Mouse (Mus musculus) kidney, embryonic 16.5 days (tissue): ENCODE measurements around the gene Atp8a1. TPM values are rescaled to one million over a fixed set of nuclear protein-coding genes. Genes with fewer than 3 reads are reported as not detected.

Experiments used
- ATAC-seq: fragments of 200-750 bp; cut with Nextera tagmentation; 2 replicates; pipeline ENCODE4 v1.8.0; 2017; ENCODE audit warnings: moderate TSS enrichment; ENCODE audit not compliant: low FRiP score, low TSS enrichment
- H3K27ac ChIP-seq: fragments of 300-500 bp; sonication (generic); 2 replicates; pipeline ENCODE4 v1.5.1; 2014; ENCODE audit warnings: low read length
- H3K27me3 ChIP-seq: fragments of 300-500 bp; sonication (generic); 2 replicates; pipeline ENCODE4 v1.6.1; 2014; ENCODE audit warnings: low read length, control low read depth, mixed read lengths; ENCODE audit not compliant: insufficient read depth
- H3K36me3 ChIP-seq: fragments of 300-500 bp; sonication (generic); 2 replicates; pipeline ENCODE4 v1.6.1; 2014; ENCODE audit warnings: low read length, control low read depth, mixed read lengths; ENCODE audit not compliant: insufficient read depth
- H3K4me1 ChIP-seq: fragments of 300-500 bp; sonication (generic); 2 replicates; pipeline ENCODE4 v1.6.1; 2014; ENCODE audit warnings: low read length, control low read depth, mixed read lengths; ENCODE audit not compliant: insufficient read depth
- H3K4me2 ChIP-seq: fragments of 300-500 bp; sonication (generic); replicated peaks from 2 replicates; pipeline ENCODE4 v1.6.1; 2014; ENCODE audit warnings: low read depth, low read length
- H3K4me3 ChIP-seq: fragments of 300-500 bp; sonication (generic); 2 replicates; pipeline ENCODE4 v1.5.1; 2014; ENCODE audit warnings: mild to moderate bottlenecking, low read length
- H3K9ac ChIP-seq: fragments of 300-500 bp; sonication (generic); replicated peaks from 2 replicates; pipeline ENCODE4 v1.6.1; 2014; ENCODE audit warnings: low read length
- H3K9me3 ChIP-seq: fragments of 300-500 bp; sonication (generic); 2 replicates; pipeline ENCODE4 v1.6.1; 2016; ENCODE audit warnings: low read length, control low read depth
- WGBS: fragments of 180-500 bp; shearing (Covaris S2); extraction: QIAGEN DNeasy Blood & Tissue Kit; methylation state at CpG from one replicate; pipeline ENCODE4 v1.1.7; 2014; 5-methylcytosine and 5-hydroxymethylcytosine counted together
- polyA plus RNA-seq: library from polyadenylated mRNA; unstranded; fragments of >200 nt; fragmentation: Nextera tagmentation; extraction: Ambion mirVana; gene quantifications from 2 replicates; pipeline ENCODE4 v1.2.1, GENCODE M21; 2015

The Atp8a1 gene
- polyA plus RNA-seq, 1 experiment from 2014 or later: 10.7 TPM

GRCm38 (mm10) chr5:67662715-67663114 lies 184.5 kb downstream of the Atp8a1 start:
- Histone ChIP-seq H3K4me1 (no peaks in the 10 kb centered on the region), H3K27me3 (no peaks in the 10 kb centered on the region), H3K9ac (no peak overlapping the region), H3K4me3 (no peak overlapping the region), H3K9me3 (no peaks in the 10 kb centered on the region), H3K27ac (no peak overlapping the region), H3K4me2 (no peak overlapping the region), H3K36me3 (peaks cover 7% of the 10 kb centered on the region; the same call in 1 of the 2 replicates)
- 0 out of 2 replicates have a peak, but pooled peaks have one; percentile 4 for ATAC-seq
- WGBS: 46% methylated on average over 6 of the region's 6 CpGs

- no peak for ATAC-seq
- Histone ChIP-seq H3K4me3 (no peak overlapping the region), H3K36me3 (peaks cover 3% of the 10 kb centered on the region; the same call in 1 of the 2 replicates), H3K9me3 (no peaks in the 10 kb centered on the region), H3K9ac (no peak overlapping the region), H3K27me3 (no peaks in the 10 kb centered on the region), H3K4me2 (no peak overlapping the region), H3K4me1 (no peaks in the 10 kb centered on the region; the same call in 1 of the 2 replicates), H3K27ac (no peak overlapping the region)
- WGBS: 92% methylated on average over 9 of the region's 9 CpGs
Measured at GRCm38 (mm10) chr5:67659864-67660263, 187.4 kb downstream of the Atp8a1 start.

GRCm38 (mm10) chr5:67656821-67657259 lies 190.4 kb downstream of the Atp8a1 start:
- H3K9me3 ChIP-seq: no peaks in the 10 kb centered on the region
- H3K4me2 ChIP-seq: no peak overlapping the region
- H3K4me1 ChIP-seq: no peaks in the 10 kb centered on the region; the same call in 1 of the 2 replicates
- H3K27me3 ChIP-seq: no peaks in the 10 kb centered on the region
- WGBS: 52% methylated on average over 13 of the region's 13 CpGs
- H3K36me3 ChIP-seq: no peaks in the 10 kb centered on the region
- ATAC-seq: no peak
- no peak overlapping the region for H3K4me3 ChIP-seq
- no peak overlapping the region for H3K9ac ChIP-seq
- no peak overlapping the region for H3K27ac ChIP-seq

- no peak overlapping the region for H3K4me3 ChIP-seq
- no peak overlapping the region for H3K27ac ChIP-seq
- H3K9me3 ChIP-seq: no peaks in the 10 kb centered on the region
- no peak overlapping the region for H3K4me2 ChIP-seq
- no peak overlapping the region for H3K9ac ChIP-seq
- H3K36me3 ChIP-seq: no peaks in the 10 kb centered on the region
- no peaks in the 10 kb centered on the region; the same call in 1 of the 2 replicates for H3K4me1 ChIP-seq
- WGBS: 62% methylated on average over 14 of the region's 14 CpGs
- H3K27me3 ChIP-seq: no peaks in the 10 kb centered on the region
- no peak for ATAC-seq
Measured at GRCm38 (mm10) chr5:67655696-67656519, 191.3 kb downstream of the Atp8a1 start.

GRCm38 (mm10) chr5:67654572-67654971 lies 192.7 kb downstream of the Atp8a1 start:
- H3K27ac ChIP-seq: no peak overlapping the region
- 87% methylated on average over 5 of the region's 5 CpGs for WGBS
- no peaks in the 10 kb centered on the region for H3K27me3 ChIP-seq
- no peak overlapping the region for H3K9ac ChIP-seq
- H3K4me2 ChIP-seq: no peak overlapping the region
- no peaks in the 10 kb centered on the region for H3K9me3 ChIP-seq
- no peak overlapping the region for H3K4me3 ChIP-seq
- ATAC-seq: no peak
- H3K4me1 ChIP-seq: no peaks in the 10 kb centered on the region; the same call in 1 of the 2 replicates
- H3K36me3 ChIP-seq: no peaks in the 10 kb centered on the region

- Histone ChIP-seq H3K27me3 (no peaks in the 10 kb centered on the region), H3K9ac (no peak overlapping the region), H3K27ac (no peak overlapping the region), H3K4me3 (no peak overlapping the region), H3K4me1 (no peaks in the 10 kb centered on the region; the same call in 1 of the 2 replicates), H3K36me3 (no peaks in the 10 kb centered on the region), H3K9me3 (no peaks in the 10 kb centered on the region), H3K4me2 (no peak overlapping the region)
- ATAC-seq: no peak
- WGBS: 96% methylated on average over 3 of the region's 3 CpGs
Measured at GRCm38 (mm10) chr5:67653543-67653942, 193.7 kb downstream of the Atp8a1 start.

- Histone ChIP-seq H3K9me3 (no peaks in the 10 kb centered on the region), H3K27me3 (no peaks in the 10 kb centered on the region), H3K4me1 (no peaks in the 10 kb centered on the region; the same call in 1 of the 2 replicates), H3K36me3 (no peaks in the 10 kb centered on the region), H3K27ac (no peak overlapping the region), H3K9ac (no peak overlapping the region), H3K4me3 (no peak overlapping the region), H3K4me2 (no peak overlapping the region)
- ATAC-seq: no peak
- WGBS: 64% methylated on average over 4 of the region's 4 CpGs
Measured at GRCm38 (mm10) chr5:67652468-67652867, 194.8 kb downstream of the Atp8a1 start.

- Histone ChIP-seq H3K4me3 (no peak overlapping the region), H3K36me3 (no peaks in the 10 kb centered on the region), H3K27ac (no peak overlapping the region), H3K9me3 (no peaks in the 10 kb centered on the region), H3K4me2 (no peak overlapping the region), H3K9ac (no peak overlapping the region), H3K27me3 (no peaks in the 10 kb centered on the region), H3K4me1 (no peaks in the 10 kb centered on the region; the same call in 1 of the 2 replicates)
- no peak for ATAC-seq
- WGBS: 89% methylated on average over 5 of the region's 5 CpGs
Measured at GRCm38 (mm10) chr5:67650021-67650420, 197.2 kb downstream of the Atp8a1 start.

GRCm38 (mm10) chr5:67649156-67649555 lies 198.1 kb downstream of the Atp8a1 start:
- Histone ChIP-seq H3K27me3 (no peaks in the 10 kb centered on the region), H3K4me1 (no peaks in the 10 kb centered on the region; the same call in 1 of the 2 replicates), H3K9ac (no peak overlapping the region), H3K4me3 (no peak overlapping the region), H3K9me3 (no peaks in the 10 kb centered on the region), H3K36me3 (no peaks in the 10 kb centered on the region), H3K4me2 (no peak overlapping the region), H3K27ac (no peak overlapping the region)
- ATAC-seq: no peak
- WGBS: 65% methylated on average over 4 of the region's 4 CpGs

- Histone ChIP-seq H3K27me3 (no peaks in the 10 kb centered on the region), H3K36me3 (no peaks in the 10 kb centered on the region), H3K4me1 (peaks cover under 1% of the 10 kb centered on the region; the same call in 1 of the 2 replicates), H3K9ac (no peak overlapping the region), H3K9me3 (no peaks in the 10 kb centered on the region), H3K27ac (no peak overlapping the region), H3K4me2 (no peak overlapping the region), H3K4me3 (no peak overlapping the region)
- 0 out of 2 replicates have a peak, but pooled peaks have one; percentile 36 for ATAC-seq
- WGBS: 79% methylated on average over 21 of the region's 21 CpGs
Measured at GRCm38 (mm10) chr5:67647568-67647967, 199.7 kb downstream of the Atp8a1 start.
